In genomic region chr15:94403461-94404070, GRCm38 (mm10) we compare ENCODE assay signal across 8 mouse cellular contexts.
A peak's percentile ranks its signal among the peaks of the same experiment; 100 is the strongest.
DNase-seq lines count a peak whose midpoint lies in the region; ATAC-seq and TF ChIP-seq lines count a peak whose summit lies in the region.

No protein-coding gene starts in this region.

- 0 out of 2 replicates have a peak, but pooled peaks cover 3% of the 10 kb centered on the region for H3K27me3 ChIP-seq in forebrain, postnatal 0 days (ENCODE audit: insufficient read depth, low read length)
- peaks cover 16% of the 10 kb centered on the region for H3K27me3 ChIP-seq in liver, embryonic 11.5 days (replicated peaks; ENCODE audit: control insufficient read depth, insufficient read depth, low read length)
- peaks cover 12% of the 10 kb centered on the region; the same call in 1 of the 2 replicates for H3K27me3 ChIP-seq in small intestine, adult 2 months (ENCODE audit: control insufficient read depth, insufficient read depth, low read length)

- ATAC-seq in forebrain, postnatal 0 days = peak; percentile 32; the same call in 1 of the 2 replicates
- peak; percentile 12; the same call in 1 of the 2 replicates for ATAC-seq in liver, embryonic 11.5 days (replicated peaks; ENCODE audit: low FRiP score)

- DNase-seq in layer of hippocampus, adult 8-10 months (ENCODE audit: low spot score in 2 of 2) = peak; percentile 17 to 29
- DNase-seq in layer of hippocampus, adult 9-11 months = no peak
- DNase-seq in forebrain, postnatal 0 days = peak; percentile 26
- DNase-seq in liver, embryonic 11.5 days (ENCODE audit: low spot score) = no peak
- no peak for DNase-seq in spleen, postnatal 10 days (ENCODE audit: low spot score in 2 of 2)
- DNase-seq in cerebellum, adult 11-12 months = no peak

- no peaks in the 10 kb centered on the region for H3K36me3 ChIP-seq in forebrain, postnatal 0 days (ENCODE audit: insufficient read depth)
- H3K36me3 ChIP-seq in liver, embryonic 11.5 days (ENCODE audit: control insufficient read depth, insufficient read depth, low read length) = no peaks in the 10 kb centered on the region
- no peaks in the 10 kb centered on the region for H3K36me3 ChIP-seq in small intestine, adult 2 months (ENCODE audit: control insufficient read depth, insufficient read depth, low read length)

- 1% methylated on average over 34 of the region's 34 CpGs for WGBS in forebrain, postnatal 0 days
- 2% methylated on average over 34 of the region's 34 CpGs for WGBS in liver, embryonic 11.5 days
- WGBS in small intestine, adult 2 months = 3% methylated on average over 34 of the region's 34 CpGs

- H3K9me3 ChIP-seq in forebrain, postnatal 0 days (ENCODE audit: low read length) = no peaks in the 10 kb centered on the region
- no peaks in the 10 kb centered on the region for H3K9me3 ChIP-seq in liver, embryonic 11.5 days (ENCODE audit: control insufficient read depth, low read length)

- H3K4me1 ChIP-seq in brown adipose tissue, adult 24 weeks (ENCODE audit: control insufficient read depth, insufficient read depth, insufficient read length, low read length) = 0 out of 2 replicates have a peak, but pooled peaks cover 2% of the 10 kb centered on the region
- peaks cover 5% of the 10 kb centered on the region; the same call in 1 of the 2 replicates for H3K4me1 ChIP-seq in forebrain, postnatal 0 days (ENCODE audit: insufficient read depth)
- no peaks in the 10 kb centered on the region; the same call in 1 of the 2 replicates for H3K4me1 ChIP-seq in liver, embryonic 11.5 days (replicated peaks; ENCODE audit: control insufficient read depth, insufficient read depth, low read length)
- 0 out of 2 replicates have a peak, but pooled peaks cover 5% of the 10 kb centered on the region for H3K4me1 ChIP-seq in small intestine, adult 2 months (ENCODE audit: control insufficient read depth, insufficient read depth, insufficient read length, low read length)

- H3K4me3 ChIP-seq in brown adipose tissue, adult 24 weeks (ENCODE audit: insufficient read depth, low read depth, low read length) = peak overlapping the region; percentile 45
- peak overlapping the region; percentile 66 for H3K4me3 ChIP-seq in forebrain, postnatal 0 days (ENCODE audit: low read depth, low read length)
- H3K4me3 ChIP-seq in liver, embryonic 11.5 days (ENCODE audit: low read depth, low read length) = peak overlapping the region; percentile 65
- H3K4me3 ChIP-seq in small intestine, adult 2 months (ENCODE audit: low read depth, low read length) = peak overlapping the region; percentile 54

- no peak for TF ChIP-seq POLR2A in small intestine, adult 2 months (IDR thresholded peaks at IDR 0.05; ENCODE audit: low read depth, low read length)

- peak overlapping the region; percentile 99 for H3K4me2 ChIP-seq in forebrain, postnatal 0 days (ENCODE audit: low read depth)
- peak overlapping the region; percentile 92 for H3K4me2 ChIP-seq in liver, embryonic 11.5 days

- TF ChIP-seq CTCF in forebrain, postnatal 0 days (IDR thresholded peaks at IDR 0.05; ENCODE audit: low read depth) = no peak
- TF ChIP-seq CTCF in small intestine, adult 2 months (IDR thresholded peaks at IDR 0.05; ENCODE audit: extremely low read depth, insufficient read length, insufficient replicate concordance, low read depth, low read length) = no peak

- H3K9ac ChIP-seq in forebrain, postnatal 0 days = peak overlapping the region; percentile 66
- H3K9ac ChIP-seq in liver, embryonic 11.5 days (ENCODE audit: low read depth, low read length) = peak overlapping the region; percentile 52

- no peak overlapping the region for H3K27ac ChIP-seq in brown adipose tissue, adult 24 weeks (replicated peaks; ENCODE audit: low read depth, low read length)
- peak overlapping the region; percentile 40; the same call in 1 of the 2 replicates for H3K27ac ChIP-seq in forebrain, postnatal 0 days (ENCODE audit: low read depth, low read length)
- no peak overlapping the region for H3K27ac ChIP-seq in liver, embryonic 11.5 days (ENCODE audit: low read depth, low read length)
- H3K27ac ChIP-seq in small intestine, adult 2 months (ENCODE audit: insufficient read depth, low read depth, low read length) = no peak overlapping the region

Comparison
In these comparisons a context has a peak if more than half of its experiments do, and no peak if none do; other contexts are left out.
1. DNase-seq: peak in layer of hippocampus, adult 8-10 months (2 of 2) and forebrain, postnatal 0 days (single experiment); none in layer of hippocampus, adult 9-11 months (single experiment), liver, embryonic 11.5 days (single experiment), spleen, postnatal 10 days (0 of 2) and cerebellum, adult 11-12 months (single experiment).
2. Peak in every context shown above with its lines, with median percentiles within 50 percentile points of each other: H3K4me3 ChIP-seq.